Mouse (Mus musculus) forebrain, embryonic 10.5 days (tissue): ENCODE results near the gene Gm6793. TPM values are rescaled to one million over a fixed set of nuclear protein-coding genes. Genes with fewer than 3 reads are reported as not detected.

ENCODE experiments used
- DNase-seq: peaks from one replicate; pipeline ENCODE4 v3.0.0-alpha.2; 2017; ENCODE audit warnings: low spot score; ENCODE audit errors: extremely low spot score
- H3K27ac ChIP-seq: fragments of 300-500 bp; sonication (generic); 2 replicates; pipeline ENCODE4 v1.5.1; 2016; ENCODE audit warnings: mild to moderate bottlenecking
- H3K27me3 ChIP-seq: fragments of 300-500 bp; sonication (generic); 2 replicates; pipeline ENCODE4 v1.6.1; 2016; ENCODE audit warnings: mild to moderate bottlenecking; ENCODE audit not compliant: poor library complexity, severe bottlenecking
- H3K36me3 ChIP-seq: fragments of 300-500 bp; sonication (generic); replicated peaks from 2 replicates; pipeline ENCODE4 v1.6.1; 2016; ENCODE audit warnings: mild to moderate bottlenecking, moderate library complexity
- H3K4me1 ChIP-seq: fragments of 300-500 bp; sonication (generic); 2 replicates; pipeline ENCODE4 v1.6.1; 2016
- H3K4me3 ChIP-seq: fragments of 300-500 bp; sonication (generic); 2 replicates; pipeline ENCODE4 v1.5.1; 2016; ENCODE audit warnings: mild to moderate bottlenecking, moderate library complexity
- H3K9me3 ChIP-seq: fragments of 300-500 bp; sonication (generic); 2 replicates; pipeline ENCODE4 v1.6.1; 2016; ENCODE audit warnings: mild to moderate bottlenecking, moderate library complexity
- WGBS: fragments of 180-500 bp; shearing (Covaris S2); methylation state at CpG from one replicate; pipeline ENCODE4 v1.1.7; 2016; 5-methylcytosine and 5-hydroxymethylcytosine counted together
- polyA plus RNA-seq: library from polyadenylated mRNA; unstranded; fragments of >200 nt; fragmentation: Nextera tagmentation; extraction: Ambion mirVana; gene quantifications from 2 replicates; pipeline ENCODE4 v1.2.1, GENCODE M21; 2016

Gm6793 gene
- polyA plus RNA-seq, 1 experiment from 2014 or later: 0.21 TPM

DNA sequence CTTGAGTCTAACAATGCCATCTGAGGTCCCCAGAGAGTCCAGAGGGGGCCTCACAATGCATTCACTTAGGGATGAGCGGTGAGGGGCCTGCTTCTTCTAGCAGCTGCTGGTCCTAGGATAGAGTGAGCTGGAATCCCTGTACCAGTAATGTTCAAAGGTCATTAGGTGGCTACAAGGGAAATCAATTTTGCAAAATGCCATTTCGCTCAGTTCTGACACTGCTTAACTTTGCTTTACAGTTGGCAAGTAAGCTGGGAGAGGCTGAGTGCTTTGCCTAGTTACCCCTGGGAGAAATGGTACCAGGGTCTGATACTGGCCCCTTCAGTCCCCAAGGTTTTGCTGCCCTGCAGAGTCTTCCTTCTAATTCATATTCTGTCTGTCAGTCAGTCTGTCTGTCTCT lies 39.1 kb downstream of the Gm6793 start:
- Histone ChIP-seq H3K27ac (no peak overlapping the region), H3K9me3 (peaks cover 13% of the 10 kb centered on the region), H3K4me1 (no peaks in the 10 kb centered on the region), H3K36me3 (peaks cover 93% of the 10 kb centered on the region), H3K4me3 (no peak overlapping the region), H3K27me3 (no peaks in the 10 kb centered on the region)
- 96% methylated on average over 2 of the region's 2 CpGs for WGBS
- DNase-seq: no peak

DNA sequence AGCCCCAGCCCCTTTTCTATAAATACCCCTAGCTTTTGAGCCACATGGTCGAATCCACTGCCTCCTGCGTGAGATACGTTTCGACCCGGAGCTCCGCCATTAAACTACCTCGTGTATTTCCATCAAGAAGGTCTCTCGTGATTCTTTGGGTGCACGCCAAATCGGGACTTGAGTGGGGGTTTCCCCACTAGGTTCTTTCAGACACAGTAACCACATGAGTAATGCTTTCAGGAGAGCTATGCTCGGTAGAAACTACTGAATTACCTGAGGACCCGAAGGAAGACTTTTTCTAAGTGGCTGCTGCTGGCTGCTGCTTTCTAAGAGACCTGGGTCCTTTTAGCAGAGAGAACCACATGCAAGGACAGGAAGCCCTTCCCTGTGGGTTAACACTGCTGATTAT lies 40.7 kb downstream of the Gm6793 start:
- Histone ChIP-seq H3K4me3 (no peak overlapping the region), H3K36me3 (peaks cover 89% of the 10 kb centered on the region), H3K9me3 (peaks cover 13% of the 10 kb centered on the region), H3K27me3 (no peaks in the 10 kb centered on the region), H3K27ac (no peak overlapping the region), H3K4me1 (0 out of 2 replicates have a peak, but pooled peaks cover under 1% of the 10 kb centered on the region)
- WGBS: 97% methylated on average over 12 of the region's 12 CpGs
- DNase-seq: no peak

DNA sequence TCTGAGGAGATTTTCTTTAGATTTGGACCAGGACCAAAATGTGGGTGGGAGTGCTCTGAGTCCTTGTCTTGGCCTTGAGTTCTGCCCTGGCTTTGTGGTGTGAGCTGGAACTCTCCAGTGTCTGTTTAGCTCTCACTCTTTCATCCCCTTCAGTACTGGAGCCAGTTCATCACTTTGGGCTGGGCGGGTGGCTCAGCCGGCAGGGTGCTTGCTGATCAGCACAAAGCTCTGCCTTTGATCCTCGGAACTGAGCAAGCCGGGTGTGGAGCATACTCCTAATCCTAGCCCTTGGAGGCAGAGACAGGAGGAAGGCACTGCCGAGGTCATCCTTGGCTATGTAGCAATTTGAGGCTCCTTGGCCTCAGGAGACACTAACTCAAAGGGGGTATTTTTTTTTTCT lies 45.8 kb downstream of the Gm6793 start:
- H3K27me3 ChIP-seq: no peaks in the 10 kb centered on the region
- H3K4me1 ChIP-seq: 0 out of 2 replicates have a peak, but pooled peaks cover 5% of the 10 kb centered on the region
- no peak overlapping the region for H3K27ac ChIP-seq
- H3K9me3 ChIP-seq: peaks cover 7% of the 10 kb centered on the region
- DNase-seq: no peak
- H3K36me3 ChIP-seq: peaks cover 65% of the 10 kb centered on the region
- H3K4me3 ChIP-seq: no peak overlapping the region
- WGBS: 33% methylated on average over 5 of the region's 5 CpGs

DNA sequence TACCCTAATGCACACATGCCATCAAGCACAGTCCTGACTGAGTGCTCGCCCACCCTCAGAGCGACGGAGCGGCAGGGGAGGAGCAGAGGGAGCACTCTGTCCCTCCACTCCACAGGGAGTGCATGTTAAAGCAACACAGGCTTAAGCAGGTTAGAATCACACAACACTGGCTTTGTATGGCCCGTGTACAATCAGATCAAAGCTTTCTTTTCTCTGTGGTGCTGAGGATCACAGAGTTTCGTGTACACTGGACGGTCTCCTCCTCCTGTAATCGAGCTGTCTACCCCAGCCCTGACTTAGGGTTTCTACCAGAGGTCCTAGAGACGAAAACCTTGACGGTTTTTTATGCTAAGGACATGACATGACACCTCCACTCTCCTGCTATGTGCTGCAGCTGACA lies 46.3 kb downstream of the Gm6793 start:
- H3K27me3 ChIP-seq: no peaks in the 10 kb centered on the region
- peaks cover 63% of the 10 kb centered on the region for H3K36me3 ChIP-seq
- peaks cover 3% of the 10 kb centered on the region; the same call in 1 of the 2 replicates for H3K9me3 ChIP-seq
- DNase-seq: no peak
- 0 out of 2 replicates have a peak, but pooled peaks cover 7% of the 10 kb centered on the region for H3K4me1 ChIP-seq
- H3K27ac ChIP-seq: no peak overlapping the region
- 80% methylated on average over 10 of the region's 10 CpGs for WGBS
- no peak overlapping the region for H3K4me3 ChIP-seq

DNA sequence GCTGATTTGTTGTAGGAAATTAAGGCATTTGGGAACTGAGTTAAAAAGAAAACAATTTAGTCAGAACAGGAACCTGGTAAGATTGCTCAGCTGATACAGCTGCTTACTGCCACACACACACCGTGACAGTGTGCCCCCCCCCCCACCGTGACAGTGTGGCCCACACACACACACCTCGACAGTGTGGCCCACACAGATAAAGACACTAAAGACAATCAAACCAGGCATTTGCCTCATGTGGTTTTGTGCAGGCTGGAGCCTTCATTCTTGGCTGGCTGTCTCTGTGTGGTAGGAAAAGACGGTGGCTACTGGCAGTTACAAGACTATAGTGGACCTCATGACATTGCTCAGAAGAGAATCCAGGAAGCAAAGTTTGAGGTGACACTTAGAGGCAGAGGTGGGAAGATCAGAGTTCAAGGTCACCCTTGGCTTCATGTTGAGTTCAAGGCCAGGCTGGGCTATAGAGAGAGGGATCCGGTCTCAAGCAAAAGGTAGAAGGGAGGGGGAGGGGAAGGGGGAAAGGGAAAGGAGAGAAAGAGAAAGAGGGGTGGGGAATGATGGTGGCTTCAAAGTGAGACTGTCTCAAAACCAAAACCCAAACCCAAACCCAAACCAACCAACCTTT lies 47.5 kb downstream of the Gm6793 start:
- DNase-seq: no peak
- 85% methylated on average over 5 of the region's 5 CpGs for WGBS
- Histone ChIP-seq H3K27me3 (no peaks in the 10 kb centered on the region), H3K27ac (no peak overlapping the region), H3K4me1 (0 out of 2 replicates have a peak, but pooled peaks cover 14% of the 10 kb centered on the region), H3K9me3 (no peaks in the 10 kb centered on the region), H3K36me3 (peaks cover 52% of the 10 kb centered on the region), H3K4me3 (no peak overlapping the region)

DNA sequence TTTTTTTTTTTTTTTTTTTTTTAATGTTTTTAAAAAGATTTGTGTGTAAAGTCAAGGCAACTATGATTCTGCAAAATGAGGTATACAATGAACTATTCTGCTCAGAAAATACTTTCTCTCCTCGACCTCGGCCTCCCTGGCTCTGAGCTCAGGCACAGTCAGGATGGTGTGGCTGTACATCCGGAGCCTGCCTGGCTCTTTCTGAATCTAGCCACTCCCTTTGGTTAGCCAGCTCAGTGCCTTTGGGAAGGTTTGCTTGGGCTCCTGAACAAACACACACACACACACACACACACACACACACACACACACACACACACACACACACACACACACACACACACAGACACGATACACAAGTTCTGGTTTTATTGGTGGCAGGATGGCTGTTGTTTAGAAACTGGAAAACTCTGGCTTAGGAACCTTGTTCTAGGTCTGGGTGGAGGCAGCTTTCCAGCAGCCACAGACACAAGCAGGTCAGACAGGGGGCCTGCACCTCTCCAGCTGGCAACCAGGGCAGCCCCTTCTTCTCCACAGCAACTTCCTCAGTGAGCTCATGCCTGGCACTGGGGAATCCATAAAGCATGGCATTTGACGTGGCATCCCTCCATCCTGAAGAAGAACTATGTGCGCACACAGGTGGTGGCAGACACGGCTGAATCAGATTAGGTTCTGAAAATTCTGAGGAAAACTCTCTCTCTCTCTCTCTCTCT lies 49.8 kb downstream of the Gm6793 start:
- 83% methylated on average over 7 of the region's 7 CpGs for WGBS
- H3K36me3 ChIP-seq: peaks cover 34% of the 10 kb centered on the region
- DNase-seq: no peak
- no peak overlapping the region for H3K27ac ChIP-seq
- no peaks in the 10 kb centered on the region for H3K27me3 ChIP-seq
- H3K9me3 ChIP-seq: no peaks in the 10 kb centered on the region
- no peak overlapping the region for H3K4me3 ChIP-seq
- H3K4me1 ChIP-seq: 0 out of 2 replicates have a peak, but pooled peaks cover 14% of the 10 kb centered on the region

DNA sequence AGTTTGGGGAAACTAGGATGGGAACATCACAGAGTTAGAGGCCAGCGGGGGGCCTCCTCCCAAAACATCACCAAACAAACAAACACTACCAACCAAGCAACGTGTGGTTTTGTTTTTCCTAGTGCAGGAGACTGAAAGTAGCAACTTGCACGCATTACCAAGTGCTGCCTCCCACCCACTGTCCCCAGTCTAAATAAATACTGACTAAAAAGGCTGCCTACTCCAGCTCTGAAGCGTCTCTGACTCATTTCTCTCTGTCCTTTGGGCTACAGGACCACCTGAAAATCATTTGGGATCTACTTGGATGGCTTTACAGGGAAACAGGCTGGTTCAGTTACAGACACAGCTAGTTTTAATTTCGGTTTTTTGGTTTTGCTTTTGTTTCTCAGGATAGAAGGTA lies 50.5 kb downstream of the Gm6793 start:
- no peak for DNase-seq
- Histone ChIP-seq H3K9me3 (no peaks in the 10 kb centered on the region), H3K4me3 (no peak overlapping the region), H3K4me1 (0 out of 2 replicates have a peak, but pooled peaks cover 14% of the 10 kb centered on the region), H3K27ac (no peak overlapping the region), H3K27me3 (no peaks in the 10 kb centered on the region), H3K36me3 (peaks cover 38% of the 10 kb centered on the region)
- 71% methylated on average over 5 of the region's 5 CpGs for WGBS

DNA sequence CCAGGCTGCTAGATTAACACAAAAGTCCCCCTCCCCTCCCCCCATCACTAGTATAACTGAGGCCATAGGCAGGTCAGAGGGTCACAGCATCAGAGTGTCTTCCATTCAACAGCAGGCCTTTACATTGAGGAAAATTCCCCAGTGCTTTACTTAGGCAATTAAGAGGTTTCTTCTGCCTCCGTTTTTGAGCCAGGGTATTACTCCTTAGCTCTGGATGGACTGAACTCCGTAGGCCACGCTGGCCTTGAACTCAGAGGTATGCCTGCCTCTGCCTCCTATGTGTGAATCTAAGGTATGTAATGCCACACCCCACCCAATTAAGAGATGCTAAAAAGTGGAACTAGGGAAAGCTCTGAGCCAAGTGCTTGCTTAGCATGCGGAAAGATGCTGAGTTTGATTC lies 51.3 kb downstream of the Gm6793 start:
- H3K4me1 ChIP-seq: 0 out of 2 replicates have a peak, but pooled peaks cover 8% of the 10 kb centered on the region
- peaks cover 38% of the 10 kb centered on the region for H3K36me3 ChIP-seq
- H3K4me3 ChIP-seq: no peak overlapping the region
- 81% methylated on average over 4 of the region's 4 CpGs for WGBS
- DNase-seq: no peak
- H3K27ac ChIP-seq: no peak overlapping the region
- H3K9me3 ChIP-seq: no peaks in the 10 kb centered on the region
- H3K27me3 ChIP-seq: no peaks in the 10 kb centered on the region

Other genes starting within 250 kb of the Gm6793 start
- 234 and 248 TPM in 2 replicates for gene Cfdp1, start 160.7 kb downstream of the Gm6793 start, polyA plus RNA-seq
- gene Tmem170, start 138.3 kb downstream of the Gm6793 start, polyA plus RNA-seq: 9.1 and 11.8 TPM in 2 replicates
- 1.4 and 1.7 TPM in 2 replicates for gene Chst5, start 104.6 kb downstream of the Gm6793 start, polyA plus RNA-seq
- 23.1 and 23.2 TPM in 2 replicates for gene Tmem231, start 81.2 kb downstream of the Gm6793 start, polyA plus RNA-seq
- 204 and 213 TPM in 2 replicates for gene Gabarapl2, start 74.3 kb downstream of the Gm6793 start, polyA plus RNA-seq
- gene Adat1, start 22.7 kb downstream of the Gm6793 start, polyA plus RNA-seq: 18.6 and 18.7 TPM in 2 replicates
- 270 and 285 TPM in 2 replicates for gene Kars, start 3.7 kb downstream of the Gm6793 start, polyA plus RNA-seq
- 26.7 and 27.5 TPM in 2 replicates for gene Terf2ip, start 3.6 kb downstream of the Gm6793 start, polyA plus RNA-seq